Mouse (Mus musculus): Measurements from ENCODE around the gene Lgmn.

Lgmn gene

GRCm38 (mm10) chr12:102359390-102359789 lies 80.2 kb downstream of the Lgmn start:
- ATAC-seq (ENCODE audit: insufficient number of reproducible peaks, low FRiP score, low TSS enrichment): no peak

- no peak for ATAC-seq (ENCODE audit: insufficient number of reproducible peaks, low FRiP score, low TSS enrichment)
These were observed 82.8 kb downstream of the Lgmn start for GRCm38 (mm10) chr12:102356781-102357180.

- ATAC-seq (ENCODE audit: insufficient number of reproducible peaks, low FRiP score, low TSS enrichment): no peak
These were observed 83.8 kb downstream of the Lgmn start for GRCm38 (mm10) chr12:102355784-102356183.

GRCm38 (mm10) chr12:102354126-102354984 lies 85.3 kb downstream of the Lgmn start:
- ATAC-seq (ENCODE audit: insufficient number of reproducible peaks, low FRiP score, low TSS enrichment): no peak

GRCm38 (mm10) chr12:102350997-102351396 lies 88.6 kb downstream of the Lgmn start:
- no peak for ATAC-seq (ENCODE audit: insufficient number of reproducible peaks, low FRiP score, low TSS enrichment)

GRCm38 (mm10) chr12:102348447-102348846 lies 91.2 kb downstream of the Lgmn start:
- ATAC-seq (ENCODE audit: insufficient number of reproducible peaks, low FRiP score, low TSS enrichment): no peak

GRCm38 (mm10) chr12:102346507-102346906 lies 93.1 kb downstream of the Lgmn start:
- ATAC-seq (ENCODE audit: insufficient number of reproducible peaks, low FRiP score, low TSS enrichment): no peak

GRCm38 (mm10) chr12:102345031-102345815 lies 94.4 kb downstream of the Lgmn start:
- ATAC-seq (ENCODE audit: insufficient number of reproducible peaks, low FRiP score, low TSS enrichment): no peak

Measured in cerebellum, adult (tissue).